Mouse (Mus musculus): ENCODE measurements at regions not wholly inside any gene's neighbourhood (a gene's known extent, or its start where the extent isn't known, plus 50 kb on each side); places are given as distances from the start of the nearest gene placed in this dataset.
A peak's percentile ranks its signal among the peaks of the same experiment; 100 is the strongest.
"Not testable (repeated sequence)": the region's sequence is repeated elsewhere in the genome, so short reads cannot be mapped to it uniquely, and the experiment has no call there.

DNA sequence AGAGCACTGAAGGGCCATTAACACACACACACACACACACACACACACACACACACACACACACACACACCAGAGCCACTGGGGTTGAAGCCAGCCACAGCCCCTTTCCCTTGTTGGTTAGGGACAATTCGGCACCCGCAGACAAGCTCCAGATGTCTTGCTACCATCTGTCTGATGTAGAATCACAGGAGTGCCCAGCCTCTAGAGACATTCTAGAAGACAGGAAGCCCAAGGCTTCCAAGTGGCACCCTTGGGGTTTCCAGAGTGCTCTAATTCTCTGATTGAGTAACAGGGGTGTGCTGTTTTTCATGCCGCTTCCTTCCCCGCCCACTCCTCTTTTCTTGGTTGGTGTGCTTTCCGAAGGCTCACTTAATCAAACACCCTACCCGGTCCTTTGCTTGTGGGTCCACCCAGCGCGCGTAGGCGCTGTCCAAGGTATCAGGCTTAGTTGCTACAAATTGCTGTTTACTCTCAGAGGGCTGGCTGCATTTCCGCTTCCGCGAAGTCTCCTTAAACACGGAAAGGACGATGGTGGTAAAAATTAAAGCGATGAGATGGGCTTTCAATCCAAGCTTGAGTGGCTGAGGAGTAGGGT lies 59.5 kb upstream of the Zbtb18 start:
- DNase-seq (ENCODE audit: low spot score), result no peak

DNA sequence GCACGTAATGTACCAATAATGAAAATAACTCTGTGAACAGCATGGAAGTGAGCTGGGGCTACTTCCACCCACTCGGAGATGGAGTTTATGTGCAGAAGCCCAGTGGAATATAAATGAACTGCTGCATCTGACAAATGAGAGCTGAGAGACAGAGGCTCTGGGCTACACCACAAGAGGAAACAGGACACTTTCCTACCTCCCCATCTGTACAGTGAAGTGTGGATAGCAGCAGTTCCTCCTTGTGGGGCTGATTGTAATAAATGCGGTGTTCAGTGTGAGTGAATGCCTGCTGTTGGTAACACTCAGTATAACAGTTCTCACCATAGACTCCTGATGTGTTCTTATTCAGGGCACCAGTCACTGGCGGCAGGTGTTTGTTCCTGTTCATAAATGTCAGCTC lies 60.0 kb upstream of the Zbtb18 start:
- no peak for DNase-seq (ENCODE audit: low spot score)

GRCm38 (mm10) chr1:177378112-177378511 lies 64.0 kb upstream of the Zbtb18 start:
- no peak for DNase-seq (ENCODE audit: low spot score)

DNA sequence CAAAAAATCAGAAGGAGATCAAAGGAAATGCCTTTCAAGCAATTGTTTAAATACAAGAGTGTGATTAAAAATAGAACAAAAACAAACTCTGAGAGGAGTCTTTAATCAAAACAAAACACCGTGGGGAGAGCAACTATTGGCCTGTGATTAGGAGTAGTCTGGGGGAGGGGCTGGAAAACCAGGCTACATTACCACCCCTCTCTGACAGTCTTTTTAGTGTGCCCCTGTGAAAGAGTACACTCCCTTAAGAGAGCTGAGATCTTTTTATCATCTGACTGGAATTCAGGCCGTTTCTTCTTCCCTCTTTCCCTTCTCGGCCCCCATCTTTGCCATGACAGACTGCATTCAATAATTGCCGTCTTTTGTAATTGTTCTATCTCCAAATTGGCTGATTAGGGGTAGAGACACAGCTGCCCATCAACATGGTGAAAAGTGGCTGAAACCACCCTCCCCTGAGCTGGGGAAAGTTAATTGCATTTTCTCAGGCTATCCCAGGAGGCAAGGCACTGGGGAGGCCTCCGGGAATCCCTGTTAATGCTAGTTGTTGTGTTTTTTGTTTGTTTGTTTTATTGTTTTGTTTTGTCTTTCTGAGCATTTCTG lies 68.8 kb upstream of the Zbtb18 start:
- DNase-seq (ENCODE audit: low spot score), result no peak

- no peak for DNase-seq (ENCODE audit: low spot score)
Measured at GRCm38 (mm10) chr1:177372066-177372465, 70.1 kb upstream of the Zbtb18 start.

- DNase-seq (ENCODE audit: low spot score), result no peak
Measured at GRCm38 (mm10) chr1:177367864-177368610, 74.1 kb upstream of the Zbtb18 start.

GRCm38 (mm10) chr1:177366914-177367313 lies 75.2 kb upstream of the Zbtb18 start:
- DNase-seq (ENCODE audit: low spot score), result no peak

GRCm38 (mm10) chr1:177366475-177366874 lies 75.7 kb upstream of the Zbtb18 start:
- DNase-seq (ENCODE audit: low spot score), result no peak

DNA sequence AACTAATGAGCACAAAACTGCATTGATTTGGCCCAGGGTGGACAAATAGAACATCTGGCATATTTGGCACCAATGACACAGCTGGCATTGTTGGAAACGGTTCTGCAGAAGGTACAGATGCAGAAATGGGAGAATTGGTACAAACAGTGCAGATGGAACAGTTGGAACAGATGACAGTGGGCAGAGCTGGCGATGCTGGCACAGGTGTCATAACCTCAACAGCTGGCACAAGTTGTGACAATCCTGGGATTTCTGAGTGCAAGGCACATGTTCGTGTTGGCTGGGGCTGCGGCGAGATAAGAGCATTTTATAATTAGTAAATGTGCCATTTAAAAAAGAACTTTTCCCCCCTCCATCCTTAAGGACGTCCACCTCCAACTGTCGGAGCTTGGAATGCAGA lies 77.8 kb upstream of the Zbtb18 start:
- no peak for DNase-seq (ENCODE audit: low spot score)

DNA sequence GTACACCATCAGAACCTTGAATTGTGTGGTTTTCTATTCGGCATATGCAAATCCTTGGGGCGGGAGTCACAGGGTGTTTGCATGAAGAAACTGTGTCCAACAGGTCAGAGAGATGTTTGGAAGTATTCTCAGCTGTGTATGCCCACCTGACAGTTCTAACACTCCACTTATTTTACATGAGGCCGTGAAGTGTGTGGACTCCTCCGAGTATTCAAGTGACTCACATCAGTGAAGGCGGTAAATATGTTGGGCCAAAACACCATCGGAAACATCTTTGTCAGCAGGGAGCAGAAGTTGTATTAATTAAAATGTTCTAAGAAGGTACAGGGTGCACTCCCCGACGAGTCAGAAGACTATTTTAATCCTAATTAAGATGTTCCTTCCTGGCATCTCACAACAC lies 79.8 kb upstream of the Zbtb18 start:
- no peak for DNase-seq (ENCODE audit: low spot score)

- DNase-seq (ENCODE audit: low spot score), result no peak
Measured at GRCm38 (mm10) chr1:177348400-177349092, 90.5 kb upstream of the Akt3 start.

- no peak for DNase-seq (ENCODE audit: low spot score)
Measured at GRCm38 (mm10) chr1:177347208-177347607, 89.2 kb upstream of the Akt3 start.

- DNase-seq (ENCODE audit: low spot score), result no peak
Measured at GRCm38 (mm10) chr1:177346540-177346939, 88.5 kb upstream of the Akt3 start.

DNA sequence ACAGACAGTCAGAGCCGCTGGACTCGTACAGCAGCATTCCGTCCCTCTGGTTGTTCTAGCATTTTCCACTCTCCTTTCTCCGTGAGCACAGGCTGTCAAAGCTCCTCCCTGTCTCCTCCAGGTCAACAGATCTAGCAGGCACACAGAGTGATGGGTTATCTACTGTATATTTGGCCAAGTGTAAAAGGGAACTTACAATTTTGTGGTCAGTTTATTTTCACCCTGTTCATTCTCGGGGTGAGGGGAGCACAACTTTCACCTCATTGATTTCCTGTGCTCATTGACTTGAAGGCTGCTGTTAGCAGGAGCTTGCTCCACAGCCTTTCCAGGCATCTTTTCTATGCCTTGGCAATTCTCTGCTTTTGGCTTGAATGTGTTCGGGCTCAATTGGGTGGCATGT lies 87.5 kb upstream of the Akt3 start:
- DNase-seq (ENCODE audit: low spot score), result no peak

DNA sequence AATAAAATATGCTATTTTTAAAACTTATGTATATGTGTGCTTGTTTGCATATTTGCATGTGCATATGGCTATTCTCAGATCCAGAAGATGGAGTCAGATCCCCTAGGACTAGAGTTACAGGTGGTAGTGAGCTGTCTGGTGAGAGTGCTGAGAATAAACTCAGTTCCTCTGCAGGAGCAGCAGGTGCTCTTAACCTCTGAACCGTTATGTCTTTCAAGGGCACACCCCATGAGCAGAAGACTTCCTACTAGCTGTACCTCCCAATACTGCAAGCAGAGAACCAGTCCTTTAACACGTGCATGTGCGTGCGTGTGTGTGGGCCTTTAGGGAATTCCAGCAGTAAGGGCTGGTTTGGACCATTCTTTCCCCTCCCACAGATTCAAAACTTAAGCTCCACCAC lies 85.9 kb upstream of the Akt3 start:
- no peak for DNase-seq (ENCODE audit: low spot score)

DNA sequence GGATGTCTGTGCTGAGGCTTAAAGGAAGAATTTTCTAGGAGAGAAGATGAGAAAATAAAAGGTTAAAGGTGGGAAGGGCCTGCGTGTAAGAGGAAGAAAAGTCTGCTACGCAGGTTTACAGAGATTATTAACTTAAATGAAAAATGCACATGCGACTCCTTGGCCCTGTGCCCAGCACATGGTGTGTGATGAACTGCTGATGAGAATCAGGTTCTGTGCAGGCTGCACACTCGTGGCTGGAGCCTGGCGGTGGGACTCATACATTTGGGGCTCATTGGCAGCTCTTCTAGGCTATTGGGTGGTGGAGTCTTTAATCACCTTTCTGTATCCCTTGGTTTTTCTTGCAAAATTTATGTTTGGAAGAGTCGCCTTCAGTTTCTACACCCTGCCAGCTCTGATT lies 85.1 kb upstream of the Akt3 start:
- no peak for DNase-seq (ENCODE audit: low spot score)

DNA sequence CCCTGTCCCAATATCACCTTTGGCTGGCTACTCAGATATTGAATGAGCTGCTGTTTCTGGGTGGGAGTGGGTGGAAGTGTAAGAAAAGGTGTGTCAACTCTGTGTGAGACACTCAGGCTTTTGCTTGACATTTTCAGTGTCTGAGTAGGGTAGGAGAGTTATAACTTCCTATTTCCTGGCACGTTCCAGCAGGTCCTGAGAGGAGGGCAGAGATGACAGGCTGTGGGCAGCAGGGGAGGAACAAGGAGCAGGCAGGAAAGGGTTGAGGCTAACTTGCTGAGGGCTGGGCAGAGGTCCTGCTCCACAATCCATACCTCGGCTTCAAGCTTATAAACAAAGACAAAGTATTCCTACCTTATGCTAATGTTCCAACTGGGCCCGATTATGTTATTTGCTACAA lies 82.2 kb upstream of the Akt3 start:
- no peak for DNase-seq (ENCODE audit: low spot score)

DNA sequence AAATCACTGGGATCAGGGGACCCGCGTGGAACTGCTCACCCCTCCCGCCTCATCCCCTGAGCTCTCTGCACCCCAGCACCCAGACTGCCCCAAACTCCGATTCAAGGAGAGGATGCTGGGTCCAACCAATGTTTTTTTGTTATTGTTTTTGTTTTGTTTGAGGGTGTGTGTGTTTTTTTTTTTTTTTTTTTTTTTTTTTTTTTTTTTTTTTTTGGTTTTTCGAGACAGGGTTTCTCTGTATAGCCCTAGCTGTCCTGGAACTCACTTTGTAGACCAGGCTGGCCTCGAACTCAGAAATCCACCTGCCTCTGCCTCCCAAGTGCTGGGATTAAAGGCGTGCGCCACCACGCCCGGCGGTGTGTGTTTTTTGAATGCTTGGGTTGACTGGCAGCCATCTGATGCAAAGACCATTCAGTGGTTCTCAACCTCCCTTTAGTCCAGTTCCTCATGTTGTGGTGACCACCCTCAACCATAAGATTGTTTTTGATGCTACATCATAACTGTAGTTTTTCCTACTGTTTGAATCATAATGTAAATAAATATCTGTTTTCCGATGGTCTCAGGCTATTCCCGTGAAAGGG lies 81.3 kb upstream of the Akt3 start:
- DNase-seq (ENCODE audit: low spot score), result not testable (repeated sequence)

DNA sequence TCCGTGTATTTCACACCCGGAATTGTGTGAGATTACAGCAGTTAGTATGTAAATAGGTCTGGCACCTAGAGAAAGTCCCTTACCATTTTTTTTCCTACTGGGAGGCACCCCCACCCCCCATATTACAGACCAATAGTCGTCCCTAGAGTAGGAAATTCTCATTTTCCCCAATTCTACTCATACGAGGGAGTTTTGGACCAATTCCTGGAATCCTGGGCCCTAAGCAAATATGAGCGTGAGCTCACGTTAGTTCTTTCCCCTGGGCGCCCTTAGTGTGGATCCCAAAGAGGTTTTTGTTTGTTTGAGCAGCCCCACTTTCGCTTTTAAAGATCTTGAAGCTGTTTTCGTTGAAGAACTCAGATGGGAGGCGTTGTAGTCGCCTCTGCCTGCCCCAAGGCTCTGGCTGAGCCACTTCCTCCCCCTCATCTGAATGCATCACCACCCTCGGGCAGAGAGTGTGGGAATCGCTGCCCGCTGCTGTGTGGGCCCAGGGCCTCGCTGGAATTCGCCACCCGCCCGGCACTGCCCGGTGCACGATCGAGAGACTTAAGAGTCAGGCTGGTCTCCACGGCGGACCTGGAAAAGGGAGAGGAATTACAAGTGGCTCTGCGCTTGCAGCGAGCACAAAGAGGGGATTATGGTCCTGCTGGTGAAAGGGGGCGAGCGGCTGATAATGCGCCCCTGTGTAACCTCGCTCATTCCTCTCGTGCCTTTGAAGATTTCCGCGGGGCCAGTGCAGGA lies 80.6 kb upstream of the Akt3 start:
- DNase-seq (ENCODE audit: low spot score), result peak; percentile 18

DNA sequence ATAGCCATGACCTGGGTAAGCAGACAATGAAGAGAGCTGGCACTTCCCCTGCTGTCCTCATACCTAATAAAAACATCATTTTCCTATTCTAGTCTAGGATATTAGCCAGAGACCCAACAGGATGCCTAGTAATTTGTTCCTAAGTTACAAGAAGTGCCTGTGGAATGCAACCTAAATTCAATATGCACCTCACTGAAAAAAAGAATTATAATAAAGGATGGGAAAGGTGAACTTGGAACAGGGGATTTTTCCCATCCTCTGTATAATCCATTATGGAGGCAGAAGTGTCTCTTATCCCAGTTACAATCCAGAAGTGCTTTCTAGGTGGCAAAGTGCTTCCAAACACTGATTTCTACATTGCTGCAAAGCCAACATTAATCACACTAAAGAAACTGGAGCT lies 79.8 kb upstream of the Akt3 start:
- DNase-seq (ENCODE audit: low spot score), result no peak

GRCm38 (mm10) chr1:177337141-177337540 lies 79.1 kb upstream of the Akt3 start:
- DNase-seq (ENCODE audit: low spot score), result no peak

Measured in gastrocnemius, adult 18-20 months (tissue).